Mouse (Mus musculus) limb, embryonic 14.5 days (tissue): Measurements from ENCODE around the gene Scamp2. TPM values are rescaled to one million over a fixed set of nuclear protein-coding genes. Genes with fewer than 3 reads are reported as not detected.

Experiments
- ATAC-seq: fragments of 200-750 bp; cut with Nextera tagmentation; 2 replicates; pipeline ENCODE4 v1.8.0; 2017; ENCODE audit warnings: low read depth, moderate number of reproducible peaks, moderate TSS enrichment; ENCODE audit not compliant: low FRiP score
- DNase-seq: peaks from one replicate; pipeline ENCODE4 v3.0.0-alpha.2; 2015; ENCODE audit warnings: low spot score
- H3K27ac ChIP-seq: fragments of 300-500 bp; sonication (generic); replicated peaks from 2 replicates; pipeline ENCODE4 v1.5.1; 2014; ENCODE audit warnings: low read depth, mild to moderate bottlenecking, low read length, moderate library complexity, mixed read lengths
- H3K27me3 ChIP-seq: fragments of 300-500 bp; sonication (generic); 2 replicates; pipeline ENCODE4 v1.6.1; 2014; ENCODE audit warnings: low read length, mixed read lengths; ENCODE audit not compliant: control insufficient read depth, insufficient read depth
- H3K36me3 ChIP-seq: fragments of 300-500 bp; sonication (generic); 2 replicates; pipeline ENCODE4 v1.6.1; 2014; ENCODE audit warnings: mild to moderate bottlenecking, low read length, moderate library complexity, mixed read lengths; ENCODE audit not compliant: control insufficient read depth, insufficient read depth
- H3K4me1 ChIP-seq: fragments of 300-500 bp; sonication (generic); 2 replicates; pipeline ENCODE4 v1.6.1; 2014; ENCODE audit warnings: antibody characterized with exemption, low read length, mixed read lengths; ENCODE audit not compliant: control insufficient read depth, insufficient read depth
- H3K4me2 ChIP-seq: fragments of 300-500 bp; sonication (generic); replicated peaks from 2 replicates; pipeline ENCODE4 v1.6.1; 2014; ENCODE audit warnings: low read depth, mild to moderate bottlenecking, low read length, moderate library complexity; ENCODE audit not compliant: severe bottlenecking
- H3K4me3 ChIP-seq: fragments of 300-500 bp; sonication (generic); replicated peaks from 2 replicates; pipeline ENCODE4 v1.5.1; 2014; ENCODE audit warnings: low read length
- H3K9ac ChIP-seq: fragments of 300-500 bp; sonication (generic); 2 replicates; pipeline ENCODE4 v1.6.1; 2014; ENCODE audit warnings: mild to moderate bottlenecking, low read depth, low read length, moderate library complexity; ENCODE audit not compliant: severe bottlenecking
- H3K9me3 ChIP-seq: fragments of 300-500 bp; sonication (generic); 2 replicates; pipeline ENCODE4 v1.6.1; 2016; ENCODE audit warnings: low read length; ENCODE audit not compliant: control insufficient read depth
- POLR2A ChIP-seq: fragments of 200-500 bp; IDR thresholded peaks from 2 replicates; pipeline ENCODE4 v1.8.0; 2012; ENCODE audit warnings: inconsistent platforms, mild to moderate bottlenecking, moderate library complexity, borderline replicate concordance; ENCODE audit not compliant: insufficient read depth, insufficient read length; ENCODE audit errors: extremely low read depth
- WGBS: fragments of 180-500 bp; shearing (Covaris S2); extraction: QIAGEN DNeasy Blood & Tissue Kit; methylation state at CpG from one replicate; pipeline ENCODE4 v1.1.7; 2014; 5-methylcytosine and 5-hydroxymethylcytosine counted together
- polyA plus RNA-seq, 2 experiments: library from polyadenylated mRNA; depleted of rRNA in 1 of 2; stranded (reverse) in 1 of 2; unstranded in 1 of 2; fragments of >200 nt; fragmentation: Nextera tagmentation in 1 of 2; extraction: Ambion mirVana in 1 of 2; gene quantifications; 2 replicates each; pipeline versions ENCODE4 v1.2.1 to v1.2.3; 2012 to 2014

The Scamp2 gene
- 75.3 and 99.2 TPM in 2 replicates for polyA plus RNA-seq (2012; rRNA removed)
- polyA plus RNA-seq (2014; fragmentation: Nextera tagmentation; extraction: Ambion mirVana) = 81.7 and 82.5 TPM in 2 replicates

DNA sequence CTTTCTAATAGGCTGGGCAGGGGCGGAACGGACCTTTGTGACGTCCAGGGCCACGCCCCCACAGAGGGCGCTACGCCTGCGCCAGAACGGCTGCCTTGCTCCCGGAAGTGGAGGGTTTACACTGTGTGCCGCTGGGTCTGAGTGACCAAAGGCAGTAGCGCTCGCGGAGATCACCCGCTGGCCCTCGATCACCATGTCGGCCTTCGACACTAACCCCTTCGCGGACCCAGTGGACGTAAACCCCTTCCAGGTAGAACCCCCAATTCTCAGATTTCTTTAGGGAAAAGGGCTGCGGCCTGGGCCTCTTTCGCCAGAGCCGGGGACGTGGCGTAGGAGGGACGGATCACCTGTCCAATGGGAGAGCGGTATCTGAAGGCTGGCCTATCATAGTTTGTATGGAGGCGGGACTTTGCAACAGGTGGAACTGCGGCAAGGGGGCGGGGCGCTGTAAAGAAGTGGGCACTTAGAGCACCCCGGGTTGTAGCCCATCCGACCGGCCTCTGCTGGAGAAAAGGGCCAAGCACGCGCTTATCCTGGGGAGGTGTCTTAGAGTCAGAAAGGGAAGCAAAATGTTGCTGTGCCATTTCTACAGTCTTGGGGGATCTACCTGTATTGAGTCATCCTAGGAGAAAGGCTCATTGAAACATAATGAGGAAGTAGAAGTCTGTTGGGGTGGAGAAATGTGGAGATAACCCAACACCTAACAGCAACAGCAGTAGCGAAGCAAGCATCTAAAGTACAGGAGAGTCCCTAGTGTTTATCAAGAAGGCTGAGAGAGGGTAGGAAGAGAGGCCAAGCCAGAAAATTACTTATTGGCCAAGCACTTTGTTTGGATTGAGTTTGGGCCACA lies at the start of gene Scamp2:
TSS of gene Scamp2 (plus strand) at position 83 of the 850 bp plus-strand sequence.
- H3K4me3 ChIP-seq = peak within 1 kb of the TSS; percentile 69
- H3K4me1 ChIP-seq = peaks cover 19% of the 10 kb centered on the region
- H3K9ac ChIP-seq = peak within 1 kb of the TSS; percentile 66
- DNase-seq (peak; percentile 95), ATAC-seq (peak; percentile 99)
- H3K27ac ChIP-seq = peak within 1 kb of the TSS; percentile 63; the same call in 1 of the 2 replicates
- peak within 1 kb of the TSS; percentile 87 for H3K4me2 ChIP-seq
- no peaks in the 10 kb centered on the region for H3K9me3 ChIP-seq
- no peaks in the 10 kb centered on the region for H3K36me3 ChIP-seq
- WGBS = 1% methylated on average over 37 of the region's 37 CpGs
- peak; percentile 52; the same call in 1 of the 2 replicates for TF ChIP-seq POLR2A
- no peaks in the 10 kb centered on the region for H3K27me3 ChIP-seq

DNA sequence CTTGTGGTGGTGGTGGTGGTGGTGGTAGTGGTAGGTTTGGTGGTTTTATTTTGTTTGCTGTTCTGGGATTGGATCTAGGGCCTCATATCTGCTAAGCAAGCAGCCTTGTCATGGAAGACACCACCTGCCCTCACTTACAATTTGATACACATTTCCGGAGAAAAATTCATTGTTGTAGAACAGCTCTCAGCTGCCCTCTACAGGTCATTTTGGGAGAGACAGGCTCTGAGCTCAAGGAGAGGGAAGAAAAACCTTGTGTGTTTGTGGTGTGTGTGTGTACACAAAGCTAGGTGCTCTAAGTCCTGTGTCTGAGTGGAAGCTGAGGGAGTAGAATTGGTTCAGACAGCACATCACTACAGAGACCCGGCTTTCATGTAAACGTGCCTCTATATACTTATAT lies 43.6 kb upstream of the Scamp2 start:
- H3K36me3 ChIP-seq = no peaks in the 10 kb centered on the region
- H3K4me2 ChIP-seq = no peak overlapping the region
- peak; percentile 47 for DNase-seq
- H3K27me3 ChIP-seq = no peaks in the 10 kb centered on the region
- no peaks in the 10 kb centered on the region for H3K9me3 ChIP-seq
- no peak overlapping the region for H3K27ac ChIP-seq
- peaks cover 3% of the 10 kb centered on the region; the same call in 1 of the 2 replicates for H3K4me1 ChIP-seq
- no peak for TF ChIP-seq POLR2A
- no peak overlapping the region for H3K9ac ChIP-seq
- 16% methylated on average over 3 of the region's 3 CpGs for WGBS
- no peak overlapping the region for H3K4me3 ChIP-seq
- ATAC-seq = no peak

DNA sequence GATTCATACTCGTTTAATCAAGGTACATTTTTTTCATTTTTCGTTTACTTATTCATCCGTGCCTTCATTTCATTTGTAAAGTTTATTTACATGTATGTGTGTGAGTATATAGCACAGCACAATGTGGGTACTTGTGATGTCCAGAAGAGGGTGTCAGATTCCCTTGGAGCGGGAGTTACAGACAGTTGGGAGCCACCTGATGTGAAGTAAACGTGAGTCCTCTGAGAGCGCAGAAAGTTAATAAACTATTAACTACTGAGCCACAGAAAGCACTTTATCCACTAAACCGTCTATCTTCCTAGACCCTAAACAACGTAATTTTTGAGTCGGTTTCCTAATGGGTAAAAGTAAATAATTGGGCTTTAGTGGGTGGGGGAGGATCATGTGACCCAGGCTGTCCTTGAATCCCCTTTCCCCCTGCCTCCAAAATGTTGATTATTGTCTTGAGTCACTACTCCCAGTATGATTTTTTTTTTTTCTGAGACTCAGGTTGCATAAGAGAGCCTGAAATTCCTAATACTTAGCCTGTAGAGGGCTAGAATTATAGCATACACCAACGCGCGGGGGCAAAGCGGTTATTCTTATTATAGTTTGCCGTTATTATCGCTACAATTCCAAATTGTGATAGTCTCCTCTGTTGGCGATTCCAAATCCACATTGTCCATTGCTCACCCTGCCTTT lies 40.2 kb upstream of the Scamp2 start:
- peak overlapping the region; percentile 92 for H3K4me2 ChIP-seq
- TF ChIP-seq POLR2A = no peak
- no peaks in the 10 kb centered on the region for H3K36me3 ChIP-seq
- H3K4me1 ChIP-seq = peaks cover 10% of the 10 kb centered on the region; the same call in 1 of the 2 replicates
- no peak overlapping the region for H3K27ac ChIP-seq
- peak overlapping the region; percentile 92 for H3K9ac ChIP-seq
- no peaks in the 10 kb centered on the region for H3K9me3 ChIP-seq
- WGBS = 25% methylated on average over 16 of the region's 16 CpGs
- DNase-seq = no peak
- peak overlapping the region; percentile 95 for H3K4me3 ChIP-seq
- H3K27me3 ChIP-seq = no peaks in the 10 kb centered on the region
- ATAC-seq = peak; percentile 45; the same call in 1 of the 2 replicates

DNA sequence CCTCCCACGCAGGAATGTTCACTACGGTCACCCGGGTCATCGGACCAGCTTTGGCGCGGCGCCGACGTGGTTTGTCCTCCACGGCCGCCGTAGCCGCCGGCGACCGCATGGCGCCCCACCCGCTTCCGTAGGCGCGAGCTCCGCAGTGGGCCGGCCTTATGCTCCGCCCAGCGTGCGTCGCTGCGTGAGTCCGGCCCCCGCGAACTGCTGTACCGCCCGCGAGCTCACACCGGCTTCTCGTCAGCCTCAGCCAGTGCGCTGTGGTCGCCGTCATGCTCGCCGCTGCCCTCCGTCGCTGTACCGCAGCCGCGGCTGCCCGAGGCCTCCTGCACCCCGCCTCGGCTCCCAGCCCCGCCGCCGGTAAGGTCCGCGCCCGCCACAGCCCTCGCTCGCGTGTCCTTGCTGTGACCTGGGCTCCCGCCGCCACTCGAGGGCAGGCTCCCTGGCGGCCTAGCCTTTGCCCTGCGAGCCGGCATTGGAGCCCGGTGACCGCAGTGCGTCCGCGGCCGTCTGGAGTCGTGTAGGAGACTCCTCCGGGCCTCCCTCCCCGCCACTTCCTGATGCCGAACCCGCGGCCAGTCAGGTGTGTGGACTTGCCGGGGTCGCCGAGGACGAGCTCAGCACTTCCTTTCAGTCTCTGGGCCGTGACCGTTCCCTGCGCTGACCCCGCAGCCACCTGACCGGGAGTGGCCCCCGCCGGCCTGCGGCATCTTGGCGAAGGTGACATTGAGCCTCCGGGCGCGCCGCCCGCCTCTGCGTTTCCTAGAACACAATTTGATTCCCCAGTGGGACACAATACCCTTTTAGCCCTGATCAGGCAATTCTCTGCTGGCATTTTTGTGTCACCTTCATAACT lies 39.5 kb upstream of the Scamp2 start, which contains the start of gene Cox5a:
TSS of gene Cox5a (plus strand) at position 219 of the 856 bp plus-strand sequence.
- Histone ChIP-seq H3K27ac (peak within 1 kb of the TSS; percentile 76), H3K4me2 (peak within 1 kb of the TSS; percentile 92), H3K9ac (peak within 1 kb of the TSS; percentile 92), H3K4me1 (peaks cover 10% of the 10 kb centered on the region; the same call in 1 of the 2 replicates), H3K27me3 (no peaks in the 10 kb centered on the region), H3K36me3 (no peaks in the 10 kb centered on the region), H3K4me3 (peak within 1 kb of the TSS; percentile 95), H3K9me3 (no peaks in the 10 kb centered on the region)
- DNase-seq (peak; percentile 93), ATAC-seq (peak; percentile 96)
- under 1% methylated on average over 73 of the region's 95 CpGs for WGBS
- TF ChIP-seq POLR2A = 0 out of 2 replicates have a peak, but pooled peaks have one; percentile 46
